Mouse (Mus musculus): Measurements from ENCODE around the gene Tcl1.

GRCm38 (mm10) chr12:105222601-105223319 is at the start of gene Tcl1:
- TF ChIP-seq POLR2AphosphoS5 (IDR thresholded peaks at IDR 0.05; ENCODE audit: insufficient replicate concordance, low read depth, low read length) (no peak), CTCF (IDR thresholded peaks at IDR 0.05; ENCODE audit: low read depth, low read length) (no peak), GATA1 (IDR thresholded peaks at IDR 0.05; ENCODE audit: borderline replicate concordance, low read length) (no peak)
